Mouse (Mus musculus) erythroblast, embryonic 14.5 days (primary cell): ENCODE results near the gene Klf12. TPM values are rescaled to one million over a fixed set of nuclear protein-coding genes. Genes with fewer than 3 reads are reported as not detected.

Experiments used
- H3K27me3 ChIP-seq: 2 replicates; pipeline ENCODE4 v1.6.1; 2012; ENCODE audit warnings: inconsistent platforms; ENCODE audit not compliant: control insufficient read depth
- H3K36me3 ChIP-seq: 2 replicates; pipeline ENCODE4 v1.6.1; 2012; ENCODE audit warnings: mild to moderate bottlenecking, inconsistent platforms; ENCODE audit not compliant: control insufficient read depth
- H3K4me1 ChIP-seq: 2 replicates; pipeline ENCODE4 v1.6.1; 2012; ENCODE audit warnings: inconsistent platforms; ENCODE audit not compliant: control insufficient read depth
- H3K4me3 ChIP-seq: replicated peaks from 2 replicates; pipeline ENCODE3; 2012; ENCODE audit warnings: moderate library complexity, mild to moderate bottlenecking, inconsistent platforms
- H3K9me3 ChIP-seq: 2 replicates; pipeline ENCODE4 v1.6.1; 2012; ENCODE audit warnings: low read length, inconsistent platforms, mixed read lengths; ENCODE audit not compliant: control insufficient read depth
- GATA1 ChIP-seq: IDR thresholded peaks from 2 replicates; pipeline ENCODE4 v1.6.1; 2012; ENCODE audit warnings: low read length, inconsistent platforms, mixed read lengths
- TAL1 ChIP-seq: IDR thresholded peaks from 3 replicates; pipeline ENCODE4 v1.6.1; 2012; ENCODE audit warnings: low read length, inconsistent platforms, mixed read lengths
- polyA plus RNA-seq: library from polyadenylated mRNA; stranded (reverse); fragments of >175 nt; gene quantifications from 2 replicates; pipeline ENCODE4 v1.2.3, GENCODE M21; 2012

Gene Klf12
- polyA plus RNA-seq, 1 experiment = not detected

GRCm38 (mm10) chr14:100126126-100126525 lies 158.4 kb downstream of the Klf12 start:
- TF ChIP-seq GATA1 (no peak), TAL1 (no peak)
- Histone ChIP-seq H3K4me3 (no peak overlapping the region), H3K9me3 (peaks cover 6% of the 10 kb centered on the region; the same call in 1 of the 2 replicates), H3K36me3 (no peaks in the 10 kb centered on the region), H3K4me1 (no peaks in the 10 kb centered on the region), H3K27me3 (no peaks in the 10 kb centered on the region)

- H3K9me3 ChIP-seq = peaks cover 6% of the 10 kb centered on the region; the same call in 1 of the 2 replicates
- H3K36me3 ChIP-seq = no peaks in the 10 kb centered on the region
- H3K4me1 ChIP-seq = no peaks in the 10 kb centered on the region
- H3K4me3 ChIP-seq = no peak overlapping the region
- no peak for TF ChIP-seq TAL1
- TF ChIP-seq GATA1 = no peak
- H3K27me3 ChIP-seq = no peaks in the 10 kb centered on the region
Measured at GRCm38 (mm10) chr14:100121075-100121474, 163.4 kb downstream of the Klf12 start.

- Histone ChIP-seq H3K36me3 (no peaks in the 10 kb centered on the region), H3K4me1 (no peaks in the 10 kb centered on the region), H3K9me3 (peaks cover 4% of the 10 kb centered on the region; the same call in 1 of the 2 replicates), H3K4me3 (no peak overlapping the region), H3K27me3 (no peaks in the 10 kb centered on the region)
- no peak for TF ChIP-seq TAL1
- no peak for TF ChIP-seq GATA1
Measured at GRCm38 (mm10) chr14:100119866-100120265, 164.6 kb downstream of the Klf12 start.

GRCm38 (mm10) chr14:100113419-100113818 lies 171.1 kb downstream of the Klf12 start:
- Histone ChIP-seq H3K4me3 (no peak overlapping the region), H3K36me3 (no peaks in the 10 kb centered on the region), H3K4me1 (no peaks in the 10 kb centered on the region), H3K27me3 (no peaks in the 10 kb centered on the region), H3K9me3 (peaks cover 3% of the 10 kb centered on the region; the same call in 1 of the 2 replicates)
- TF ChIP-seq TAL1 (no peak), GATA1 (no peak)

- Histone ChIP-seq H3K4me3 (no peak overlapping the region), H3K36me3 (no peaks in the 10 kb centered on the region), H3K27me3 (no peaks in the 10 kb centered on the region), H3K9me3 (peaks cover under 1% of the 10 kb centered on the region; the same call in 1 of the 2 replicates), H3K4me1 (no peaks in the 10 kb centered on the region)
- no peak for TF ChIP-seq TAL1
- TF ChIP-seq GATA1 = no peak
Measured at GRCm38 (mm10) chr14:100111735-100112134, 172.7 kb downstream of the Klf12 start.

- Histone ChIP-seq H3K36me3 (no peaks in the 10 kb centered on the region), H3K4me3 (no peak overlapping the region), H3K4me1 (no peaks in the 10 kb centered on the region), H3K9me3 (peaks cover 14% of the 10 kb centered on the region), H3K27me3 (no peaks in the 10 kb centered on the region)
- no peak for TF ChIP-seq GATA1
- no peak for TF ChIP-seq TAL1
Measured at GRCm38 (mm10) chr14:100109563-100109962, 174.9 kb downstream of the Klf12 start.

GRCm38 (mm10) chr14:100105570-100105969 lies 178.9 kb downstream of the Klf12 start:
- H3K4me1 ChIP-seq = no peaks in the 10 kb centered on the region
- H3K36me3 ChIP-seq = no peaks in the 10 kb centered on the region
- no peak overlapping the region for H3K4me3 ChIP-seq
- peaks cover 17% of the 10 kb centered on the region for H3K9me3 ChIP-seq
- TF ChIP-seq TAL1 = no peak
- no peak for TF ChIP-seq GATA1
- H3K27me3 ChIP-seq = no peaks in the 10 kb centered on the region

GRCm38 (mm10) chr14:100104818-100105217 lies 179.7 kb downstream of the Klf12 start:
- Histone ChIP-seq H3K27me3 (no peaks in the 10 kb centered on the region), H3K9me3 (peaks cover 17% of the 10 kb centered on the region), H3K36me3 (no peaks in the 10 kb centered on the region), H3K4me1 (no peaks in the 10 kb centered on the region), H3K4me3 (no peak overlapping the region)
- no peak for TF ChIP-seq GATA1
- no peak for TF ChIP-seq TAL1

GRCm38 (mm10) chr14:100103818-100104217 lies 180.7 kb downstream of the Klf12 start:
- Histone ChIP-seq H3K4me1 (no peaks in the 10 kb centered on the region), H3K9me3 (peaks cover 17% of the 10 kb centered on the region), H3K36me3 (no peaks in the 10 kb centered on the region), H3K27me3 (no peaks in the 10 kb centered on the region), H3K4me3 (no peak overlapping the region)
- TF ChIP-seq TAL1 = no peak
- no peak for TF ChIP-seq GATA1
